Mouse (Mus musculus) hindbrain, postnatal 0 days (tissue): ENCODE results near the gene Gbf1. TPM values are rescaled to one million over a fixed set of nuclear protein-coding genes. Genes with fewer than 3 reads are reported as not detected.

ENCODE experiments used
- ATAC-seq: fragments of 200-750 bp; cut with Nextera tagmentation; 2 replicates; pipeline ENCODE4 v1.8.0; 2017; ENCODE audit warnings: mild to moderate bottlenecking, moderate TSS enrichment, moderate library complexity
- DNase-seq: peaks from one replicate; pipeline ENCODE4 v3.0.0-alpha.2; 2015; ENCODE audit warnings: low spot score
- H3K27ac ChIP-seq: fragments of 300-500 bp; sonication (generic); 2 replicates; pipeline ENCODE4 v1.5.1; 2014; ENCODE audit warnings: mild to moderate bottlenecking
- H3K27me3 ChIP-seq: fragments of 300-500 bp; sonication (generic); 2 replicates; pipeline ENCODE4 v1.6.1; 2014; ENCODE audit warnings: low read length, mixed read lengths; ENCODE audit not compliant: insufficient read depth
- H3K36me3 ChIP-seq: fragments of 300-500 bp; sonication (generic); 2 replicates; pipeline ENCODE4 v1.6.1; 2014; ENCODE audit warnings: low read length, mixed read lengths; ENCODE audit not compliant: insufficient read depth
- H3K4me1 ChIP-seq: fragments of 300-500 bp; sonication (generic); 2 replicates; pipeline ENCODE4 v1.6.1; 2014; ENCODE audit warnings: antibody characterized with exemption, low read length, mixed read lengths; ENCODE audit not compliant: insufficient read depth
- H3K4me2 ChIP-seq: fragments of 300-500 bp; sonication (generic); 2 replicates; pipeline ENCODE4 v1.6.1; 2014; ENCODE audit warnings: low read depth, mild to moderate bottlenecking, low read length, moderate library complexity, mixed read lengths
- H3K4me3 ChIP-seq: fragments of 300-500 bp; sonication (generic); 2 replicates; pipeline ENCODE4 v1.5.1; 2014; ENCODE audit warnings: low read length
- H3K9ac ChIP-seq: fragments of 300-500 bp; sonication (generic); replicated peaks from 2 replicates; pipeline ENCODE4 v1.6.1; 2014; ENCODE audit warnings: mild to moderate bottlenecking, low read length, moderate library complexity, mixed read lengths
- H3K9me3 ChIP-seq: fragments of 300-500 bp; sonication (generic); 2 replicates; pipeline ENCODE4 v1.6.1; 2016; ENCODE audit warnings: low read length, mixed read lengths
- CTCF ChIP-seq: IDR thresholded peaks from 2 replicates; pipeline ENCODE4 v1.5.1; 2016; ENCODE audit warnings: antibody characterized with exemption, control low read depth, low read depth
- WGBS: fragments of 180-500 bp; shearing (Covaris S2); extraction: QIAGEN DNeasy Blood & Tissue Kit; methylation state at CpG from one replicate; pipeline ENCODE4 v1.1.7; 2014; 5-methylcytosine and 5-hydroxymethylcytosine counted together
- polyA plus RNA-seq: library from polyadenylated mRNA; unstranded; fragments of >200 nt; fragmentation: Nextera tagmentation; extraction: Ambion mirVana; gene quantifications from 2 replicates; pipeline ENCODE4 v1.2.1, GENCODE M21; 2015
- total RNA-seq: library from RNA; depleted of rRNA; stranded (reverse); fragments of >200 nt; gene quantifications from 2 replicates; pipeline ENCODE4 v1.2.3, GENCODE M21; 2014

Gbf1 gene
- total and polyA plus RNA-seq, 2 experiments from 2014 or later = 52.0 to 63.7 TPM

DNA sequence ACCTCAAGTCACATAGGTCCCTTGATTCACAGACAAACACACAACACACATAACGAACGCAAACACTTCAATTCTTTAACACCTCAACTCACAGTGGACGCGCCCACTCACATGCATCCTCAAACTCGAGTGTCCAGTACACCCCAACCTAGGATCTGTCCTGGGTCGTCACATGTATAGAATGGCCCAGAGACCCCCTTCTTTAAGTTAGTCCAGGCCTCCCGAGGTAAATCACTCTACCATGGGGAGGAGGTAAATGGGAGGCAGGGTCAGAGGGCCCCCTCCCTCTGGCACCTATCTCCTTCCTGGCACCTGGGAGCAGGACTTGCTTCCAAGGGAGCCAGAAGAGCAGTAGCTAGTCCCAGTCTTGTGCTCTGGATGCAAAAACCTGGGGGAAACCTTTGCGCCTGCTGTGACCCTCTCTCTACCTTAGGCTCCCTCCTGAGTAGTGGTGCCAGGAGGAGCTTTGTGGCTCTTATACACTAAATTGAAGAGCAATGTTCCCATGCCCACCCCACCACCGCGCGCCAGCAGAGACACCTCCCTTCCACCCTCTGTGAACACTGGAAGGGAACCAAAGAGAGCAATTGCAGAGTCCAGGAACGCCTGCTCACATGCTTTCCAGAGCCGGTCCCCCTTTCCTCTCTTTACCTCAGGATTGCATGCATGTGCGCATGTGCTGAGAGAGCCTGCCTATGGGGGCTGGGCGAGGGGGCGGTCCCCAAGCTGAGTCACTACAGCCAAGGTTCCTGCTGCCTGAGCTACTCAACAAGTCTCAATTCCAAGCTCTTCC, 166.5 kb downstream of the Gbf1 start:
- peak overlapping the region; percentile 67; the same call in 1 of the 2 replicates for H3K27ac ChIP-seq

GRCm38 (mm10) chr19:46320076-46320785, 167.9 kb downstream of the Gbf1 start:
- H3K4me3 ChIP-seq = no peak overlapping the region
- DNase-seq (no peak), ATAC-seq (no peak)
- 0 out of 2 replicates have a peak, but pooled peaks cover 6% of the 10 kb centered on the region for H3K27me3 ChIP-seq
- no peaks in the 10 kb centered on the region for H3K9me3 ChIP-seq
- TF ChIP-seq CTCF = no peak
- peaks cover 26% of the 10 kb centered on the region for H3K4me1 ChIP-seq
- no peak overlapping the region for H3K27ac ChIP-seq
- H3K36me3 ChIP-seq = no peaks in the 10 kb centered on the region
- no peak overlapping the region for H3K9ac ChIP-seq
- WGBS = 86% methylated on average over 8 of the region's 8 CpGs
- H3K4me2 ChIP-seq = no peak overlapping the region

More for the DNA sequence above, 166.5 kb downstream of the Gbf1 start:
- ATAC-seq = peak; percentile 42
- peak; percentile 88 for DNase-seq
- H3K9me3 ChIP-seq = no peaks in the 10 kb centered on the region
- TF ChIP-seq CTCF = no peak
- no peak overlapping the region for H3K9ac ChIP-seq
- H3K4me1 ChIP-seq = peaks cover 26% of the 10 kb centered on the region
- H3K4me2 ChIP-seq = peak overlapping the region; percentile 55
- H3K36me3 ChIP-seq = no peaks in the 10 kb centered on the region
- H3K27me3 ChIP-seq = 0 out of 2 replicates have a peak, but pooled peaks cover 6% of the 10 kb centered on the region
- WGBS = 13% methylated on average over 16 of the region's 16 CpGs
- H3K4me3 ChIP-seq = peak overlapping the region; percentile 57

- Histone ChIP-seq H3K4me1 (peaks cover 26% of the 10 kb centered on the region), H3K27me3 (0 out of 2 replicates have a peak, but pooled peaks cover 4% of the 10 kb centered on the region), H3K9me3 (no peaks in the 10 kb centered on the region), H3K27ac (peak overlapping the region; percentile 62; the same call in 1 of the 2 replicates), H3K4me3 (no peak overlapping the region), H3K36me3 (no peaks in the 10 kb centered on the region), H3K9ac (0 out of 2 replicates have a peak overlapping the region, but pooled peaks have one; percentile 9), H3K4me2 (peak overlapping the region; percentile 33)
- ATAC-seq (peak; percentile 57), DNase-seq (peak; percentile 79)
- 19% methylated on average over 6 of the region's 6 CpGs for WGBS
- TF ChIP-seq CTCF = no peak
These were observed 169.0 kb downstream of the Gbf1 start for GRCm38 (mm10) chr19:46321101-46321943.

- H3K4me1 ChIP-seq = peaks cover 27% of the 10 kb centered on the region
- H3K4me3 ChIP-seq = no peak overlapping the region
- DNase-seq (no peak), ATAC-seq (no peak)
- H3K4me2 ChIP-seq = peak overlapping the region; percentile 8; the same call in 1 of the 2 replicates
- H3K9me3 ChIP-seq = no peaks in the 10 kb centered on the region
- H3K9ac ChIP-seq = peak overlapping the region; percentile 9; the same call in 1 of the 2 replicates
- H3K36me3 ChIP-seq = no peaks in the 10 kb centered on the region
- WGBS = 43% methylated on average over 11 of the region's 11 CpGs
- H3K27me3 ChIP-seq = no peaks in the 10 kb centered on the region
- no peak for TF ChIP-seq CTCF
- peak overlapping the region; percentile 62; the same call in 1 of the 2 replicates for H3K27ac ChIP-seq
These were observed 170.1 kb downstream of the Gbf1 start for GRCm38 (mm10) chr19:46322144-46322995.

DNA sequence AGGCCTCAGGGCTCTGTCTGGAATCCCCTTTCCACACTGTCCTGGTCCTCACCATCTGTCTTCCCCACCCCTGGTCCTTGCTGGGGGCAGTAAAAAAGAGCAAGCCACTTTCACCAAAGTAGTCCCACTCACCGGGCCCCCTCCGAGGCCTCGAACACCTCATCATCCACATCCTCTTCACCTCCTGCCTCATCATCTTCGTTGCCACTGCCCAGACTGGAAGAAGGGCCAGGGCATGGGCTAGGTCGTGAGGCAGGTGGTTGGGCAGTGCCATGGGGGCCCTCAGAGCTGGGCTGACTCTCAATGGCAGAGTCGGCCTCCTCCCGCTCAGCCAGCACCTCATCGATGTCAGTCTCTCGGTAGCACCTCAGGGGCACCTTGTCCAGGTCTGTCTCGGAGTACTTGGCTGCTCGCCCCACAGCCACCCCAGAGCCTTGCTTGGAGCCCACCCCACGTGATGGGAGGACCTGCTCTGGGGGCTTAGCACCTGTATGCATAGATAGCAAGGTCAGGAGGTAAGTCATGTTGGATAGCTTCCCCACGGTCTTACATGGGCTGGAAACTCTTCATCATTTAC, 170.8 kb downstream of the Gbf1 start:
- ATAC-seq (no peak), DNase-seq (no peak)
- Histone ChIP-seq H3K9ac (0 out of 2 replicates have a peak overlapping the region, but pooled peaks have one; percentile 9), H3K4me1 (peaks cover 32% of the 10 kb centered on the region), H3K4me3 (no peak overlapping the region), H3K36me3 (no peaks in the 10 kb centered on the region), H3K4me2 (no peak overlapping the region), H3K27me3 (no peaks in the 10 kb centered on the region), H3K9me3 (no peaks in the 10 kb centered on the region), H3K27ac (no peak overlapping the region)
- TF ChIP-seq CTCF = no peak
- WGBS = 76% methylated on average over 13 of the region's 13 CpGs
